Mouse (Mus musculus) lung, adult 2 months (tissue): Measurements from ENCODE around the gene Ucp2.

Experiments
- CTCF ChIP-seq: fragments of 200-500 bp; IDR thresholded peaks from 2 replicates; pipeline ENCODE4 v1.5.1; 2011; ENCODE audit warnings: mild to moderate bottlenecking, low read length, control low read depth; ENCODE audit not compliant: insufficient read depth
- POLR2A ChIP-seq: fragments of 200-500 bp; IDR thresholded peaks from 2 replicates; pipeline ENCODE4 v1.6.1; 2011; ENCODE audit warnings: low read depth, mild to moderate bottlenecking, control low read depth, low read length, borderline replicate concordance; ENCODE audit errors: extremely low read depth

DNA sequence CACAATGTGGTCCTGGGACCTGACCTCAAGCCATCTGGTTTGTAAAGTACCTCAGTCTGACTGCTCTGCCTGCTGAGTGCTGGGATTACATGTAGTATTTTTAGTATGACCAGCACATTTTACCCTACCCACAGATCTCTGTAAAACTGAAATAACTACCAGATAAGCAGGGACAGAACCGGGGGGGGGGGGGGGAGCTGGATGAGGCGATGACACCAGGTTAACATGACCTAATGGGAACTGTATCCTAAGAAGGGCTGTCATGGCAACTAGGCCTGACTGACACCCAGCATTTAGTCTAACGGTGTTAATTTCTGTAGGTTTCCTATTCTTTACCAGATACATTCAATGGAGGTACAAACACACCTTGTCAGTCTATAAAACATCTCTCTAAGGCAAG is 56.7 kb downstream of the Ucp2 start:
- no peak for TF ChIP-seq POLR2A
- TF ChIP-seq CTCF = no peak
